11 mouse cellular contexts compared by ENCODE assay signal in genomic region chr5:120643365-120644085, GRCm38 (mm10). TPM values are rescaled to one million over a fixed set of nuclear protein-coding genes. Genes with fewer than 3 reads are reported as not detected.
DNase-seq lines count a peak whose midpoint lies in the region; ATAC-seq and TF ChIP-seq lines count a peak whose summit lies in the region.
"Had no signal": no experiment of that assay in that cellular context is flagged by ENCODE, and none has a peak within 500 bp of the region (broad histone marks: within the 10 kb centered on the region; RNA-seq: fewer than 3 reads in every experiment).

No protein-coding gene starts in this region.

- no peak overlapping the region for H3K27ac ChIP-seq in hindbrain, embryonic 15.5 days (replicated peaks)
- no peak overlapping the region for H3K27ac ChIP-seq in hindbrain, embryonic 12.5 days
- H3K27ac ChIP-seq in bone marrow macrophage, adult 2 months (ENCODE audit: insufficient read depth, low read depth, low read length): peak overlapping the region; percentile 10; the same call in 1 of the 2 replicates

- no peak overlapping the region for H3K4me2 ChIP-seq in hindbrain, embryonic 15.5 days
- no peak overlapping the region for H3K4me2 ChIP-seq in hindbrain, embryonic 12.5 days (replicated peaks)

- peaks cover 3% of the 10 kb centered on the region for H3K4me1 ChIP-seq in hindbrain, embryonic 15.5 days (replicated peaks)
- peaks cover under 1% of the 10 kb centered on the region for H3K4me1 ChIP-seq in hindbrain, embryonic 12.5 days
- H3K4me1 ChIP-seq in bone marrow macrophage, adult 2 months (ENCODE audit: control insufficient read depth, insufficient read depth, low read length): peaks cover 21% of the 10 kb centered on the region

- no peaks in the 10 kb centered on the region for H3K79me2 ChIP-seq in C2C12 (ENCODE audit: control insufficient read depth, insufficient read depth)

- no peak overlapping the region for H3ac ChIP-seq in C2C12 (ENCODE audit: control insufficient read depth, insufficient read length, low read depth)

- WGBS in hindbrain, embryonic 15.5 days: 68% methylated on average over 14 of the region's 14 CpGs
- WGBS in hindbrain, embryonic 12.5 days: 78% methylated on average over 14 of the region's 14 CpGs

- H3K79me3 ChIP-seq in C2C12 (ENCODE audit: low read depth): no peaks in the 10 kb centered on the region

- no peak overlapping the region for H3K9ac ChIP-seq in hindbrain, embryonic 15.5 days
- no peak overlapping the region for H3K9ac ChIP-seq in hindbrain, embryonic 12.5 days

- ATAC-seq in hindbrain, embryonic 15.5 days (ENCODE audit: low FRiP score, low read depth): peak; percentile 56; the same call in 1 of the 2 replicates
- ATAC-seq in hindbrain, embryonic 12.5 days (ENCODE audit: low FRiP score): no peak
- peak; percentile 67 to 73 for ATAC-seq in hematopoietic stem cell, adult 5-6 weeks (replicated peaks in 1 of 2; ENCODE audit: insufficient read depth in 1 of 2, low FRiP score in 2 of 2, low TSS enrichment in 1 of 2, low read depth in 1 of 2, poor library complexity in 2 of 2, severe bottlenecking in 2 of 2)

- no peaks in the 10 kb centered on the region for H3K36me3 ChIP-seq in hindbrain, embryonic 15.5 days
- no peaks in the 10 kb centered on the region for H3K36me3 ChIP-seq in hindbrain, embryonic 12.5 days
- no peaks in the 10 kb centered on the region for H3K36me3 ChIP-seq in C2C12 (ENCODE audit: control insufficient read depth, insufficient read depth)

- no peak for TF ChIP-seq CTCF in C2C12 (IDR thresholded peaks at IDR 0.05; ENCODE audit: control insufficient read depth, insufficient read depth, insufficient read length)
- TF ChIP-seq CTCF in bone marrow macrophage, adult 2 months (IDR thresholded peaks at IDR 0.05; ENCODE audit: low read depth, low read length): 0 out of 2 replicates have a peak, but pooled peaks have one; percentile 1

- no peak for TF ChIP-seq POLR2A in bone marrow macrophage, adult 2 months (IDR thresholded peaks at IDR 0.05; ENCODE audit: borderline replicate concordance, low read depth, low read length)

- no peaks in the 10 kb centered on the region for H3K9me3 ChIP-seq in hindbrain, embryonic 15.5 days
- no peaks in the 10 kb centered on the region for H3K9me3 ChIP-seq in hindbrain, embryonic 12.5 days (replicated peaks)

- peaks cover 16% of the 10 kb centered on the region for H3K27me3 ChIP-seq in hindbrain, embryonic 15.5 days
- peaks cover 31% of the 10 kb centered on the region for H3K27me3 ChIP-seq in hindbrain, embryonic 12.5 days
- peaks cover 42% of the 10 kb centered on the region for H3K27me3 ChIP-seq in C2C12 (ENCODE audit: control insufficient read depth, insufficient read depth, insufficient read length)

- H3K4me3 ChIP-seq in hindbrain, embryonic 15.5 days: no peak overlapping the region
- no peak overlapping the region for H3K4me3 ChIP-seq in hindbrain, embryonic 12.5 days
- H3K4me3 ChIP-seq in C2C12 (ENCODE audit: insufficient read depth, poor library complexity, severe bottlenecking): no peak overlapping the region
- H3K4me3 ChIP-seq in bone marrow macrophage, adult 2 months (ENCODE audit: insufficient read depth, low read length): no peak overlapping the region

- no peak for DNase-seq in thymus, postnatal 4 days
- DNase-seq in spleen, postnatal 14 days (ENCODE audit: low spot score in 2 of 2): no peak
- no peak for DNase-seq in natural killer cell, adult 2 months (ENCODE audit: low spot score in 2 of 2)
- DNase-seq: lung, postnatal 14 days had no signal

TF ChIP-seq in C2C12, 6 proteins besides CTCF, POLR2A, EP300 and RAD21:
- TF ChIP-seq MAX (IDR thresholded peaks at IDR 0.05): no peak
- TF ChIP-seq CEBPB (IDR thresholded peaks at IDR 0.05; ENCODE audit: low read depth): no peak
- no peak for TF ChIP-seq MYOG (IDR thresholded peaks at IDR 0.05; ENCODE audit: control insufficient read depth, extremely low read depth, insufficient read length)
- TF ChIP-seq MYOD1 (IDR thresholded peaks at IDR 0.05; ENCODE audit: control insufficient read depth, insufficient read length, low read depth): peak; percentile 66
- TF ChIP-seq FOSL1 (IDR thresholded peaks at IDR 0.05; ENCODE audit: insufficient read depth, low read length, poor library complexity, severe bottlenecking): no peak
- no peak for TF ChIP-seq USF1 (IDR thresholded peaks at IDR 0.05; ENCODE audit: low read depth)
TF ChIP-seq in C2C12: peak in this region for 1.

RNA-seq across cellular contexts. Expression of gene Rasal1, which starts 5.1 kb away (rescaled TPM):
- 0.78 and 0.92 TPM in 2 replicates for polyA plus RNA-seq in hindbrain, embryonic 15.5 days (2015; fragmentation: Nextera tagmentation; extraction: Ambion mirVana)
- polyA plus RNA-seq in hindbrain, embryonic 12.5 days (2016; fragmentation: Nextera tagmentation; extraction: Ambion mirVana): 0.06 and 0.38 TPM in 2 replicates
- polyA plus RNA-seq in C2C12 (2012; fragmentation: generic; extraction: Trizol): not detected
- polyA plus RNA-seq in bone marrow macrophage, adult 2 months (2012; ENCODE audit: insufficient read depth, insufficient read length, missing spikeins): 0.65 TPM in 1 of 2 replicates, not detected in the other
- total RNA-seq in hematopoietic stem cell, adult 5-6 weeks (2017): 2.9 and 3.4 TPM in 2 replicates
- polyA plus RNA-seq: hindbrain, embryonic 11.5 days had no signal

RNA-seq across cellular contexts. Expression of gene Cfap73, which starts 9.5 kb away (rescaled TPM):
- polyA plus RNA-seq in hindbrain, embryonic 15.5 days (2015; fragmentation: Nextera tagmentation; extraction: Ambion mirVana): 0.71 and 0.83 TPM in 2 replicates
- polyA plus RNA-seq in hindbrain, embryonic 12.5 days (2016; fragmentation: Nextera tagmentation; extraction: Ambion mirVana): 0.56 and 0.77 TPM in 2 replicates
- not detected for polyA plus RNA-seq in C2C12 (2012; fragmentation: generic; extraction: Trizol)
- polyA plus RNA-seq in bone marrow macrophage, adult 2 months (2012; ENCODE audit: insufficient read depth, insufficient read length, missing spikeins): not detected in 2 replicates
- total RNA-seq in hematopoietic stem cell, adult 5-6 weeks (2017): not detected in 2 replicates
- total RNA-seq: left cerebral cortex, postnatal 14 days had no signal

RNA-seq across cellular contexts. Expression of gene Ddx54, which starts 31.0 kb away (rescaled TPM):
- 37.9 and 41.3 TPM in 2 replicates for polyA plus RNA-seq in hindbrain, embryonic 15.5 days (2015; fragmentation: Nextera tagmentation; extraction: Ambion mirVana)
- 53.2 and 53.6 TPM in 2 replicates for polyA plus RNA-seq in hindbrain, embryonic 12.5 days (2016; fragmentation: Nextera tagmentation; extraction: Ambion mirVana)
- 50.2 TPM for polyA plus RNA-seq in C2C12 (2012; fragmentation: generic; extraction: Trizol)
- 20.3 and 20.4 TPM in 2 replicates for polyA plus RNA-seq in bone marrow macrophage, adult 2 months (2012; ENCODE audit: insufficient read depth, insufficient read length, missing spikeins)
- total RNA-seq in hematopoietic stem cell, adult 5-6 weeks (2017): 46.9 and 52.5 TPM in 2 replicates

RNA-seq across cellular contexts. Expression of gene Rita1, which starts 31.1 kb away (rescaled TPM):
- polyA plus RNA-seq in hindbrain, embryonic 15.5 days (2015; fragmentation: Nextera tagmentation; extraction: Ambion mirVana): 28.7 and 31.1 TPM in 2 replicates
- 16.8 and 19.2 TPM in 2 replicates for polyA plus RNA-seq in hindbrain, embryonic 12.5 days (2016; fragmentation: Nextera tagmentation; extraction: Ambion mirVana)
- 17.2 TPM for polyA plus RNA-seq in C2C12 (2012; fragmentation: generic; extraction: Trizol)
- polyA plus RNA-seq in bone marrow macrophage, adult 2 months (2012; ENCODE audit: insufficient read depth, insufficient read length, missing spikeins): 3.8 and 4.0 TPM in 2 replicates
- total RNA-seq in hematopoietic stem cell, adult 5-6 weeks (2017): 1.8 TPM in 2 replicates

RNA-seq across cellular contexts. Expression of gene Iqcd, which starts 54.7 kb away (rescaled TPM):
- 1.6 and 2.3 TPM in 2 replicates for polyA plus RNA-seq in hindbrain, embryonic 15.5 days (2015; fragmentation: Nextera tagmentation; extraction: Ambion mirVana)
- 1.9 and 2.5 TPM in 2 replicates for polyA plus RNA-seq in hindbrain, embryonic 12.5 days (2016; fragmentation: Nextera tagmentation; extraction: Ambion mirVana)
- polyA plus RNA-seq in C2C12 (2012; fragmentation: generic; extraction: Trizol): 0.33 TPM
- 1.2 TPM in 1 of 2 replicates, not detected in the other for polyA plus RNA-seq in bone marrow macrophage, adult 2 months (2012; ENCODE audit: insufficient read depth, insufficient read length, missing spikeins)
- not detected in 2 replicates for total RNA-seq in hematopoietic stem cell, adult 5-6 weeks (2017)
